Mouse (Mus musculus): ENCODE data around the gene Cpsf4l. TPM values are rescaled to one million over a fixed set of nuclear protein-coding genes. Genes with fewer than 3 reads are reported as not detected.

Gene Cpsf4l
- polyA plus RNA-seq, 1 experiment from 2014 or later = 0.30 TPM

- Histone ChIP-seq H3K4me1 (ENCODE audit: control insufficient read depth, insufficient read depth, low read length) (peaks cover 25% of the 10 kb centered on the region), H3K9me3 (replicated peaks; ENCODE audit: control insufficient read depth, low read length) (no peaks in the 10 kb centered on the region)
- 53% methylated on average over 8 of the region's 8 CpGs for WGBS (ENCODE audit: insufficient replicate concordance)
These were observed 20.1 kb upstream of the Cpsf4l start for GRCm38 (mm10) chr11:113729917-113730316.

GRCm38 (mm10) chr11:113729239-113729638 lies 19.4 kb upstream of the Cpsf4l start:
- no peak for ATAC-seq (replicated peaks; ENCODE audit: insufficient number of reproducible peaks, low FRiP score, low TSS enrichment)
- H3K9me3 ChIP-seq (replicated peaks; ENCODE audit: control insufficient read depth, low read length) = no peaks in the 10 kb centered on the region
- no peak overlapping the region for H3K27ac ChIP-seq (ENCODE audit: low read depth, low read length)
- no peak overlapping the region for H3K9ac ChIP-seq (ENCODE audit: low read depth, low read length)
- peaks cover 21% of the 10 kb centered on the region for H3K4me1 ChIP-seq (ENCODE audit: control insufficient read depth, insufficient read depth, low read length)
- no peak overlapping the region for H3K4me2 ChIP-seq
- WGBS (ENCODE audit: insufficient replicate concordance) = 87% methylated on average over 21 of the region's 21 CpGs
- H3K27me3 ChIP-seq (ENCODE audit: control insufficient read depth, insufficient read depth, low read length) = no peaks in the 10 kb centered on the region
- no peak overlapping the region for H3K4me3 ChIP-seq (ENCODE audit: low read depth, low read length)
- H3K36me3 ChIP-seq (ENCODE audit: control insufficient read depth, insufficient read depth, low read length) = peaks cover 19% of the 10 kb centered on the region

More at GRCm38 (mm10) chr11:113729917-113730316, 20.1 kb upstream of the Cpsf4l start:
- Histone ChIP-seq H3K4me3 (ENCODE audit: low read depth, low read length) (no peak overlapping the region), H3K9ac (ENCODE audit: low read depth, low read length) (no peak overlapping the region), H3K4me2 (no peak overlapping the region), H3K36me3 (ENCODE audit: control insufficient read depth, insufficient read depth, low read length) (peaks cover 19% of the 10 kb centered on the region), H3K27ac (ENCODE audit: low read depth, low read length) (no peak overlapping the region), H3K27me3 (ENCODE audit: control insufficient read depth, insufficient read depth, low read length) (no peaks in the 10 kb centered on the region)
- no peak for ATAC-seq (replicated peaks; ENCODE audit: insufficient number of reproducible peaks, low FRiP score, low TSS enrichment)

- Histone ChIP-seq H3K27me3 (ENCODE audit: control insufficient read depth, insufficient read depth, low read length) (no peaks in the 10 kb centered on the region), H3K27ac (ENCODE audit: low read depth, low read length) (no peak overlapping the region), H3K9me3 (replicated peaks; ENCODE audit: control insufficient read depth, low read length) (no peaks in the 10 kb centered on the region), H3K4me2 (no peak overlapping the region), H3K36me3 (ENCODE audit: control insufficient read depth, insufficient read depth, low read length) (peaks cover 19% of the 10 kb centered on the region), H3K4me1 (ENCODE audit: control insufficient read depth, insufficient read depth, low read length) (peaks cover 8% of the 10 kb centered on the region), H3K4me3 (ENCODE audit: low read depth, low read length) (no peak overlapping the region), H3K9ac (ENCODE audit: low read depth, low read length) (no peak overlapping the region)
- 80% methylated on average over 6 of the region's 6 CpGs for WGBS (ENCODE audit: insufficient replicate concordance)
- no peak for ATAC-seq (replicated peaks; ENCODE audit: insufficient number of reproducible peaks, low FRiP score, low TSS enrichment)
These were observed 18.2 kb upstream of the Cpsf4l start for GRCm38 (mm10) chr11:113727992-113728391.

GRCm38 (mm10) chr11:113726994-113727888 lies 17.4 kb upstream of the Cpsf4l start:
- peaks cover 19% of the 10 kb centered on the region for H3K36me3 ChIP-seq (ENCODE audit: control insufficient read depth, insufficient read depth, low read length)
- H3K27ac ChIP-seq (ENCODE audit: low read depth, low read length) = no peak overlapping the region
- H3K4me2 ChIP-seq = no peak overlapping the region
- WGBS (ENCODE audit: insufficient replicate concordance) = 88% methylated on average over 14 of the region's 14 CpGs
- no peak overlapping the region for H3K4me3 ChIP-seq (ENCODE audit: low read depth, low read length)
- no peaks in the 10 kb centered on the region for H3K27me3 ChIP-seq (ENCODE audit: control insufficient read depth, insufficient read depth, low read length)
- ATAC-seq (replicated peaks; ENCODE audit: insufficient number of reproducible peaks, low FRiP score, low TSS enrichment) = no peak
- peaks cover 6% of the 10 kb centered on the region for H3K4me1 ChIP-seq (ENCODE audit: control insufficient read depth, insufficient read depth, low read length)
- no peak overlapping the region for H3K9ac ChIP-seq (ENCODE audit: low read depth, low read length)
- H3K9me3 ChIP-seq (replicated peaks; ENCODE audit: control insufficient read depth, low read length) = no peaks in the 10 kb centered on the region

GRCm38 (mm10) chr11:113725235-113726048 lies 15.6 kb upstream of the Cpsf4l start:
- H3K9me3 ChIP-seq (replicated peaks; ENCODE audit: control insufficient read depth, low read length) = no peaks in the 10 kb centered on the region
- no peak overlapping the region for H3K4me2 ChIP-seq
- H3K27ac ChIP-seq (ENCODE audit: low read depth, low read length) = no peak overlapping the region
- peaks cover 3% of the 10 kb centered on the region; the same call in 1 of the 2 replicates for H3K4me1 ChIP-seq (ENCODE audit: control insufficient read depth, insufficient read depth, low read length)
- H3K36me3 ChIP-seq (ENCODE audit: control insufficient read depth, insufficient read depth, low read length) = peaks cover 19% of the 10 kb centered on the region
- H3K9ac ChIP-seq (ENCODE audit: low read depth, low read length) = no peak overlapping the region
- H3K4me3 ChIP-seq (ENCODE audit: low read depth, low read length) = no peak overlapping the region
- no peaks in the 10 kb centered on the region for H3K27me3 ChIP-seq (ENCODE audit: control insufficient read depth, insufficient read depth, low read length)
- no peak for ATAC-seq (replicated peaks; ENCODE audit: insufficient number of reproducible peaks, low FRiP score, low TSS enrichment)
- WGBS (ENCODE audit: insufficient replicate concordance) = 77% methylated on average over 4 of the region's 4 CpGs

- H3K4me2 ChIP-seq = no peak overlapping the region
- H3K4me1 ChIP-seq (ENCODE audit: control insufficient read depth, insufficient read depth, low read length) = no peaks in the 10 kb centered on the region
- peaks cover 10% of the 10 kb centered on the region for H3K36me3 ChIP-seq (ENCODE audit: control insufficient read depth, insufficient read depth, low read length)
- H3K9me3 ChIP-seq (replicated peaks; ENCODE audit: control insufficient read depth, low read length) = no peaks in the 10 kb centered on the region
- no peaks in the 10 kb centered on the region for H3K27me3 ChIP-seq (ENCODE audit: control insufficient read depth, insufficient read depth, low read length)
- H3K27ac ChIP-seq (ENCODE audit: low read depth, low read length) = no peak overlapping the region
- no peak overlapping the region for H3K9ac ChIP-seq (ENCODE audit: low read depth, low read length)
- no peak for ATAC-seq (replicated peaks; ENCODE audit: insufficient number of reproducible peaks, low FRiP score, low TSS enrichment)
- no peak overlapping the region for H3K4me3 ChIP-seq (ENCODE audit: low read depth, low read length)
- WGBS (ENCODE audit: insufficient replicate concordance) = 56% methylated on average over 14 of the region's 14 CpGs
These were observed 12.7 kb upstream of the Cpsf4l start for GRCm38 (mm10) chr11:113722405-113723090.

GRCm38 (mm10) chr11:113717767-113718424 lies 8.1 kb upstream of the Cpsf4l start:
- H3K4me3 ChIP-seq (ENCODE audit: low read depth, low read length) = no peak overlapping the region
- 62% methylated on average over 16 of the region's 16 CpGs for WGBS (ENCODE audit: insufficient replicate concordance)
- no peak overlapping the region for H3K4me2 ChIP-seq
- no peaks in the 10 kb centered on the region for H3K36me3 ChIP-seq (ENCODE audit: control insufficient read depth, insufficient read depth, low read length)
- H3K9me3 ChIP-seq (replicated peaks; ENCODE audit: control insufficient read depth, low read length) = no peaks in the 10 kb centered on the region
- no peak overlapping the region for H3K27ac ChIP-seq (ENCODE audit: low read depth, low read length)
- no peaks in the 10 kb centered on the region for H3K27me3 ChIP-seq (ENCODE audit: control insufficient read depth, insufficient read depth, low read length)
- no peaks in the 10 kb centered on the region for H3K4me1 ChIP-seq (ENCODE audit: control insufficient read depth, insufficient read depth, low read length)
- ATAC-seq (replicated peaks; ENCODE audit: insufficient number of reproducible peaks, low FRiP score, low TSS enrichment) = no peak
- no peak overlapping the region for H3K9ac ChIP-seq (ENCODE audit: low read depth, low read length)

GRCm38 (mm10) chr11:113716132-113716531 lies 6.3 kb upstream of the Cpsf4l start:
- Histone ChIP-seq H3K4me2 (no peak overlapping the region), H3K27me3 (ENCODE audit: control insufficient read depth, insufficient read depth, low read length) (no peaks in the 10 kb centered on the region), H3K9me3 (replicated peaks; ENCODE audit: control insufficient read depth, low read length) (no peaks in the 10 kb centered on the region), H3K36me3 (ENCODE audit: control insufficient read depth, insufficient read depth, low read length) (no peaks in the 10 kb centered on the region), H3K4me3 (ENCODE audit: low read depth, low read length) (no peak overlapping the region), H3K27ac (ENCODE audit: low read depth, low read length) (no peak overlapping the region), H3K4me1 (ENCODE audit: control insufficient read depth, insufficient read depth, low read length) (no peaks in the 10 kb centered on the region), H3K9ac (ENCODE audit: low read depth, low read length) (no peak overlapping the region)
- 87% methylated on average over 2 of the region's 2 CpGs for WGBS (ENCODE audit: insufficient replicate concordance)
- no peak for ATAC-seq (replicated peaks; ENCODE audit: insufficient number of reproducible peaks, low FRiP score, low TSS enrichment)

All from heart, embryonic 11.5 days (tissue).